Mouse (Mus musculus): ENCODE results near the gene Dync1i1. TPM values are rescaled to one million over a fixed set of nuclear protein-coding genes. Genes with fewer than 3 reads are reported as not detected.

The Dync1i1 gene
- polyA plus RNA-seq, 1 experiment from 2014 or later: 4.0 TPM

GRCm38 (mm10) chr6:5830717-5831116, 105.3 kb downstream of the Dync1i1 start:
- no peaks in the 10 kb centered on the region for H3K27me3 ChIP-seq (replicated peaks; ENCODE audit: low read depth, poor library complexity, severe bottlenecking)
- DNase-seq (ENCODE audit: low spot score): no peak
- no peak overlapping the region for H3K4me3 ChIP-seq
- WGBS: 66% methylated on average over 2 of the region's 2 CpGs
- H3K36me3 ChIP-seq (replicated peaks): no peaks in the 10 kb centered on the region
- H3K27ac ChIP-seq (replicated peaks): no peak overlapping the region
- H3K4me1 ChIP-seq: peaks cover 17% of the 10 kb centered on the region
- H3K9me3 ChIP-seq: no peaks in the 10 kb centered on the region

- no peak for DNase-seq (ENCODE audit: low spot score)
- H3K9me3 ChIP-seq: no peaks in the 10 kb centered on the region
- 79% methylated on average over 3 of the region's 3 CpGs for WGBS
- no peak overlapping the region for H3K4me3 ChIP-seq
- peaks cover 17% of the 10 kb centered on the region for H3K4me1 ChIP-seq
- H3K36me3 ChIP-seq (replicated peaks): no peaks in the 10 kb centered on the region
- H3K27ac ChIP-seq (replicated peaks): no peak overlapping the region
- H3K27me3 ChIP-seq (replicated peaks; ENCODE audit: low read depth, poor library complexity, severe bottlenecking): no peaks in the 10 kb centered on the region
These were observed 105.8 kb downstream of the Dync1i1 start for GRCm38 (mm10) chr6:5831233-5831632.

- no peak for DNase-seq (ENCODE audit: low spot score)
- Histone ChIP-seq H3K27ac (replicated peaks) (no peak overlapping the region), H3K4me3 (no peak overlapping the region), H3K4me1 (peaks cover 17% of the 10 kb centered on the region), H3K9me3 (no peaks in the 10 kb centered on the region), H3K27me3 (replicated peaks; ENCODE audit: low read depth, poor library complexity, severe bottlenecking) (no peaks in the 10 kb centered on the region), H3K36me3 (replicated peaks) (no peaks in the 10 kb centered on the region)
- WGBS: 95% methylated on average over 2 of the region's 2 CpGs
These were observed 107.4 kb downstream of the Dync1i1 start for GRCm38 (mm10) chr6:5832838-5833237.

- Histone ChIP-seq H3K9me3 (no peaks in the 10 kb centered on the region), H3K36me3 (replicated peaks) (no peaks in the 10 kb centered on the region), H3K27ac (replicated peaks) (no peak overlapping the region), H3K27me3 (replicated peaks; ENCODE audit: low read depth, poor library complexity, severe bottlenecking) (no peaks in the 10 kb centered on the region), H3K4me1 (no peaks in the 10 kb centered on the region), H3K4me3 (no peak overlapping the region)
- WGBS: 83% methylated on average over 5 of the region's 5 CpGs
- DNase-seq (ENCODE audit: low spot score): no peak
These were observed 117.0 kb downstream of the Dync1i1 start for GRCm38 (mm10) chr6:5842466-5842865.

- Histone ChIP-seq H3K27me3 (replicated peaks; ENCODE audit: low read depth, poor library complexity, severe bottlenecking) (no peaks in the 10 kb centered on the region), H3K36me3 (replicated peaks) (no peaks in the 10 kb centered on the region), H3K27ac (replicated peaks) (no peak overlapping the region), H3K4me1 (no peaks in the 10 kb centered on the region), H3K9me3 (no peaks in the 10 kb centered on the region), H3K4me3 (no peak overlapping the region)
- 94% methylated on average over 5 of the region's 5 CpGs for WGBS
- no peak for DNase-seq (ENCODE audit: low spot score)
These were observed 120.7 kb downstream of the Dync1i1 start for GRCm38 (mm10) chr6:5846154-5846553.

- H3K9me3 ChIP-seq: no peaks in the 10 kb centered on the region
- 87% methylated on average over 12 of the region's 12 CpGs for WGBS
- DNase-seq (ENCODE audit: low spot score): no peak
- H3K27me3 ChIP-seq (replicated peaks; ENCODE audit: low read depth, poor library complexity, severe bottlenecking): peaks cover 5% of the 10 kb centered on the region; the same call in 1 of the 2 replicates
- no peaks in the 10 kb centered on the region for H3K36me3 ChIP-seq (replicated peaks)
- no peak overlapping the region for H3K4me3 ChIP-seq
- peaks cover 8% of the 10 kb centered on the region for H3K4me1 ChIP-seq
- H3K27ac ChIP-seq (replicated peaks): no peak overlapping the region
These were observed 128.8 kb downstream of the Dync1i1 start for GRCm38 (mm10) chr6:5854048-5854836.

GRCm38 (mm10) chr6:5855526-5855925, 130.1 kb downstream of the Dync1i1 start:
- 77% methylated on average over 6 of the region's 6 CpGs for WGBS
- no peak for DNase-seq (ENCODE audit: low spot score)
- H3K4me3 ChIP-seq: no peak overlapping the region

GRCm38 (mm10) chr6:5858371-5858770, 132.9 kb downstream of the Dync1i1 start:
- 16% methylated on average over 12 of the region's 12 CpGs for WGBS
- H3K27me3 ChIP-seq (replicated peaks; ENCODE audit: low read depth, poor library complexity, severe bottlenecking): peaks cover 14% of the 10 kb centered on the region; the same call in 1 of the 2 replicates
- H3K9me3 ChIP-seq: no peaks in the 10 kb centered on the region
- H3K4me1 ChIP-seq: peaks cover 22% of the 10 kb centered on the region
- DNase-seq (ENCODE audit: low spot score): peak; percentile 62
- H3K36me3 ChIP-seq (replicated peaks): no peaks in the 10 kb centered on the region
- no peak overlapping the region for H3K27ac ChIP-seq (replicated peaks)
- H3K4me3 ChIP-seq: no peak overlapping the region

More at GRCm38 (mm10) chr6:5855526-5855925, 130.1 kb downstream of the Dync1i1 start:
- peaks cover 21% of the 10 kb centered on the region for H3K4me1 ChIP-seq
- H3K9me3 ChIP-seq: no peaks in the 10 kb centered on the region
- H3K27me3 ChIP-seq (replicated peaks; ENCODE audit: low read depth, poor library complexity, severe bottlenecking): peaks cover 10% of the 10 kb centered on the region; the same call in 1 of the 2 replicates
- H3K27ac ChIP-seq (replicated peaks): no peak overlapping the region
- H3K36me3 ChIP-seq (replicated peaks): no peaks in the 10 kb centered on the region

- Histone ChIP-seq H3K4me1 (peaks cover 22% of the 10 kb centered on the region), H3K27me3 (replicated peaks; ENCODE audit: low read depth, poor library complexity, severe bottlenecking) (peaks cover 14% of the 10 kb centered on the region; the same call in 1 of the 2 replicates), H3K9me3 (no peaks in the 10 kb centered on the region), H3K36me3 (replicated peaks) (no peaks in the 10 kb centered on the region), H3K4me3 (peak overlapping the region; percentile 5; the same call in 1 of the 2 replicates), H3K27ac (replicated peaks) (peak overlapping the region; percentile 59)
- 69% methylated on average over 20 of the region's 20 CpGs for WGBS
- peak; percentile 35 for DNase-seq (ENCODE audit: low spot score)
These were observed 133.6 kb downstream of the Dync1i1 start for GRCm38 (mm10) chr6:5858901-5859598.

- WGBS: 69% methylated on average over 8 of the region's 8 CpGs
- DNase-seq (ENCODE audit: low spot score): no peak
- peaks cover 14% of the 10 kb centered on the region; the same call in 1 of the 2 replicates for H3K27me3 ChIP-seq (replicated peaks; ENCODE audit: low read depth, poor library complexity, severe bottlenecking)
- no peaks in the 10 kb centered on the region for H3K36me3 ChIP-seq (replicated peaks)
- H3K27ac ChIP-seq (replicated peaks): peak overlapping the region; percentile 59
- H3K4me1 ChIP-seq: peaks cover 22% of the 10 kb centered on the region
- H3K9me3 ChIP-seq: no peaks in the 10 kb centered on the region
- H3K4me3 ChIP-seq: no peak overlapping the region
These were observed 134.2 kb downstream of the Dync1i1 start for GRCm38 (mm10) chr6:5859630-5860029.

GRCm38 (mm10) chr6:5866091-5866490, 140.7 kb downstream of the Dync1i1 start:
- Histone ChIP-seq H3K27me3 (replicated peaks; ENCODE audit: low read depth, poor library complexity, severe bottlenecking) (0 out of 2 replicates have a peak, but pooled peaks cover 3% of the 10 kb centered on the region), H3K36me3 (replicated peaks) (no peaks in the 10 kb centered on the region), H3K4me1 (0 out of 2 replicates have a peak, but pooled peaks cover 4% of the 10 kb centered on the region), H3K9me3 (no peaks in the 10 kb centered on the region), H3K27ac (replicated peaks) (no peak overlapping the region), H3K4me3 (no peak overlapping the region)
- DNase-seq (ENCODE audit: low spot score): no peak
- WGBS: 87% methylated on average over 5 of the region's 5 CpGs

GRCm38 (mm10) chr6:5867221-5867620, 141.8 kb downstream of the Dync1i1 start:
- no peaks in the 10 kb centered on the region for H3K36me3 ChIP-seq (replicated peaks)
- 93% methylated on average over 4 of the region's 4 CpGs for WGBS
- no peaks in the 10 kb centered on the region for H3K27me3 ChIP-seq (replicated peaks; ENCODE audit: low read depth, poor library complexity, severe bottlenecking)
- H3K4me1 ChIP-seq: 0 out of 2 replicates have a peak, but pooled peaks cover 4% of the 10 kb centered on the region
- no peaks in the 10 kb centered on the region for H3K9me3 ChIP-seq
- no peak overlapping the region for H3K4me3 ChIP-seq
- H3K27ac ChIP-seq (replicated peaks): no peak overlapping the region
- DNase-seq (ENCODE audit: low spot score): no peak
